Mouse (Mus musculus) urinary bladder, adult 2 months (tissue): ENCODE results near the gene Tmem98. TPM values are rescaled to one million over a fixed set of nuclear protein-coding genes. Genes with fewer than 3 reads are reported as not detected.
A peak's percentile ranks its signal among the peaks of the same experiment; 100 is the strongest.

ENCODE experiments used
- DNase-seq: peaks from one replicate; pipeline ENCODE4 v3.0.0; 2022; ENCODE audit warnings: low spot score
- polyA plus RNA-seq: library from polyadenylated mRNA; depleted of rRNA; stranded (reverse); fragments of >200 nt; gene quantifications from 2 replicates; pipeline ENCODE4 v1.2.3, GENCODE M21; 2012; rRNA removed

The Tmem98 gene
- polyA plus RNA-seq: 66.0 and 70.3 TPM in 2 replicates

DNA sequence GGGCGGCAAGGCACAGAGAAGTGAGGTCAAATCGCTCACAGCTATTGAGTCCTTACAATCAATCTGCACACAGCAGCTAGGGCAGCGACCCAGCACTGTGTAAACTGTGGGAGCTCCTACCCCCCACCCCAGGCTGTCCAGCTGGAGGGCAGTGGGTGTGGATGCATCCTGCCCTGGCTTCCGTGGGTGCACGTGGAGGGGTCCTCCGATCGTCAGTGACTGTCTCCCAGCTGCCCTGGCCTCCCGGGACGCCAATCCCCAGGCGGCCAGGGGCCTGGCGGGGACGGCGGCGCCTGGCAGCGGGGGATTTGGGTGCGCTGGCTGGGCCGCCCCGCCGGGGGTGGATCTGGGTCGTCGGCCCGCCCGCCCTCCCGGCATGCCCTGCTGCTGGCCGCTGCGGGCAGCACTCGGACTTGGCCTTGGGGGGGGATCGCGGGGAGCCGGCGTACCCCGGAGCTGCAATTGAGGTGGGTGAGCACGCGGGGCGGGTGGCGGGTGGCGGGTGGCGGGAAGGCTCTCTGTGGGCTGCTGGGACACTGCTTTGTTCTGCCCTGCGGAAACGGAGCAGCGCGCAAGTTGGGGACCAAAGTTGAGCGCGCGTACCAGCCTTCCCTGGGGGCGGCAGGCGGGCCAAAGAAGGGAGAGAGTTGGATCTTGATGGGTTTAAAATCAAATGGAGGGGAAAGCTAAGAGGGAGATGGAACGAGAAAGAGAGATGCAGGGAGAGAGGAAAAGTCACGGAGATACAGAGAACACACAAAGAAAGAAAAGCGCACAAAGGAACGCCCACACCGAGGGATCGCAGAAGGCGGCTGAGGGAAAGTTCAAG lies at the start of gene Tmem98:
Tmem98 (plus strand) TSS at position 183 of the 829 bp plus-strand sequence.
- DNase-seq: peak; percentile 51

DNA sequence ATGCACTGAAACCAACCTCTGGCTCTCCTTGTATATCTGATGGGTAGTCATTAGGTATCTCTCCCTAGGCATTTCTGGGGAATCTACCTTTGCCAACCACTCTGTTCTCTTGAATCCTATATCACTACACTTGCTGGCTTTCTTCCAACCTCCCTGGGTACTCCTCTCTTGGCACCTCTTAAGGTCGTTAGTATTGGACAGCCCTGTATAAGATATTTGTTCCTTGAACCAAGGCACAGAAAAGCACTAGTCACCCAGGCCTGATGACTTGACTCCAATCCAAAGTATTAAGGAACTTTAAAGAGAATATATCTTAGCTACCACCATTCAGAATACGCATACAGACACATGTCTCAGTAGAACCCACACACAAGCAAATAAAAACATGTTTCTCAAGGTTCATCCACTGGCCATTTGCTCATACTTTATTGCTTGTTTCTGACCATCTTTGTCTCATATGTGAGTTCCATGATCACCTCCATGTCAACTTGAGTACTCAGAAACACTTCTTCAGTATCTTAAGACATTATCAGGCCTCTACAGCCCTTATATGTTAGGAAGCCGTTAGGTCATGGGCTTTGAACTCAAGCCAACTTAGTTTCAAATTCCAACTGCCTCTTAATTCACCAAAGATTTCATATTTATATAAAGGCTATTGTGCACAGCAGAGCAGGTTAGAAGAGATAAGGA lies 48.5 kb upstream of the Tmem98 start:
- no peak for DNase-seq

DNA sequence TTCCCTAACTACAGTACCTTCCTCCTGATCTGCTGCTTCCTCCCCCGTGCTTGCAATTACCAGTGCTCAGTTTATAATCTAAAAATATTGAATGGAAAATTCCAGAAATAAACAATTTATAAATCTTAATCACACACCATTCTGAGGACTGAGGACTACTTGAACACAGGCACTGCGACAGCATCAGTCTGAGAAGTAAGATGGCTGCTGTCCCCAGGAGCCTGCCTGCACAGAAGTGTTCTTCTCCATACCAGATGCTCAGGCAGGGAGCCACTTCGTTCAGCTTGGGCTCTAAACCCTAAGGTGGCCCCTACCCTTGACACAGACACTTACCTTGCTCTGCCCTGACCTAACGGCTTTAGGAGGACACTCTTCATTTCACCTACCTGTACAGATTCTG lies 47.9 kb upstream of the Tmem98 start:
- DNase-seq: no peak

DNA sequence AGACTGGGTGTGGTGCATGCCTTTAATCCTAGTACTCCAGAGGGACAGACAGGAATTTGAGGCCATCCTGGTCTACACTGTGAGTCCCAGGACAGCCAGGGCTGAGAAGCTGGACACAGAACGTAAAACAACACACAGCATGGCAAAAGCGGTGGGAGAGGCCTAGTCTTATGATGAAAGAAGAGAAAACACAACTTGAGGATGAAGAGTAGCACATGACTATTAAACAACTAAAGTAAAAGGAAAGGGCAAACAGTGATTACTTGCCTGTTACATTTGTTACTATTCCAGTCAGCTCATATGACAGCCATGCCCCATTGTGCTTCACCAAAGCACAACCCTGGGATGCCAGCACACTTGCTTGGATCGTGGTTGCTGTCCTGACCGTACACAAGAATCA lies 43.9 kb upstream of the Tmem98 start:
- no peak for DNase-seq

DNA sequence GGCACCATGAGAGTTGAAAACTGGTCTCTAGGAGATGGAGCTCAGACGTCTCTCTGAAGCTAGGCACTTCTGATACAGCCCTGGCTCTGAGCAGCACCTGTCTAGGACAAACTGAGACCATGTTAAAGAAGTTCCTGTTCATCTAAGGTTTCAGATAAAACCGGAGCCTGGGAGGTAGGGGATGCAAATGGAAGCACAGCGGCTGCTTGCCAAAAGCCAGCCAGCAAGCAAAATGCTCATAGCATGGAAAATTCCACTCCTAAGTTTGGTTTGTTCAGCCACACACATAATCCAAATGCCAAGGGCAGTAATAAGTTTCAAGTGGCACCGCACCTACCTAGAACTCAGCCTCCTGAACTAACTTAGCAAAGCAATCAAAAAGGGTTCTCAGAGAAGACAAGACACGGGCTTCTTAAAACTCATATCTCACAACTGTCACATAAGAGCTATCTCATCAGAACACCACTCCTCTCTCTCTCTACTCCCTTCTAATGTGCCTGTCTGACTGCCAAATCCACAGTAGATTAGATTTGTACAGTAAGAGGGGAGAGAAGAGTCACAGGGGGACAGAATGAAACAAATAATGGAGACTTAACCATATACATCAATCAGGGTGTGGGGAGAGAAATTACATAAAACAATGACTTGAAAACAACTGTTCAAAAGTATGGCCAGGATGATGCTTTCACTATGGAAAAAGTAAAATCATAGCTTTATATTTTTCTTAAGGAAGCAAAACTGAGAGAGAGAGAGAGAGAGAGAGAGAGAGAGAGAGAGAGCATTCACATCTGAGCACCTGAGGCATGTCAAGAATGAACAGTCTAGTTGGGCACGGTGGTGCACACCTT lies 43.3 kb upstream of the Tmem98 start:
- DNase-seq: no peak

DNA sequence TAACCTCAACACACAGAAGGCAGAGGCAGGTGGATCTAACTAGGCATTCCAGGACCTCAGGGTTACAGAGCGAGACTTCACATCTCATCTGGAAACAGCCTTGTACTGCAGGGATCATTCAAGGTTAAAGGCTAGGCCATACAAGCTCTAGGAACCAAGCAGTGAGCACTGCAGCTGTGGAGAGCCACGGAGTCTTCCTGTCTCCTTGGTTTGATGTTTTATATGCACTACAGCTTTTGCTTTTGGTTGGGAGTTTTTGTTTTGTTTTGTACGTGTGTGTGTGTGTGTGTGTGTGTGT lies 42.7 kb upstream of the Tmem98 start:
- no peak for DNase-seq

DNA sequence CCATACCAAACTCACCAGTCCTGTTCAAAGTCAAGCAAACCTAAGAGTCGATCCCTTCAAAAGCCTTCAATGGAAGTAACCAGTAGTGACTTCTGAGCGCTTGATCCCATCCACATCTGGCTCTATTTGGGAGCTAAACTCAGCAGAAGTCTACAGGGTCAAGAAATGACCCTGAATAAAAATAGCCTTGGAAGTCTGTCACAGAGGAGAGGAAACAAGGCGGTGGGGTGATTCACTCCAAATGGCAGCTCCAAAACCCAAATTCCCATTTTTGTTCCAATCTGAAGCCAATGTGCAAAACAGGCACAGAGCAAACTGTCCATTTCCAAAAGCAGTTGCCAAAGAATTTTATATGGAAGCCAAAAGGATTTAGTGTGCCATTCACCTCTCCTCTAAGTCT lies 38.8 kb upstream of the Tmem98 start:
- DNase-seq: no peak

DNA sequence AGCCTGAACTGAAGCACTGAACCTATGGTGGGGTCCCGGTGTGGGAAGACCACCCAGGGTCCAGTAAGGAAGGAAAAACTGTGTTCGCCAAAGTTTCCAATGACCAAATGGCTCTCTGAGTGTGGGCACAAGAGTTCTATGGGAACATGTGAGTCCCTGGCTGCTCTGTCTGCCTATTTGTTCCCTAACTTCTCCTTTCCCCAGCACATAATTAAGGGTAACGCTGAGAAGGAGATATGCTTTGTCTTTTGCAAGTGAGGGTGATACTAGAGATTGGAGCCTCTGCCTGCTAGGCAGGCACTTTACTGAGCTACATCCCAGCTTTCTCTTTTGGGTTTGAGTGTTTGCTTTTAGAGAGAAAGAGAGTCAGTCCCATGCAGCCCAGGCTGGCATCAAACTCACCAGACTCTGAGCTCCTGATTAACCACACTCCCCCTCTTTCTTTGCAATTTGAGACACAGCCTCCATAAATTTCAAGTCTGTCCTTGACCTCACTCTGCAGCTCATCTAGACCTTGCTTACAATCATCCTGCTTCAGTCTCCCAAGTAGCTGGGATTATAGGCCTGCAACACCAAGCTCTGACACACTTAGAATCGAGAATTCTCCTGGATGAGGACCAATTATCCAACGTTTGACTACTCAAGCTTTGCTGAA lies 38.3 kb upstream of the Tmem98 start:
- no peak for DNase-seq

DNA sequence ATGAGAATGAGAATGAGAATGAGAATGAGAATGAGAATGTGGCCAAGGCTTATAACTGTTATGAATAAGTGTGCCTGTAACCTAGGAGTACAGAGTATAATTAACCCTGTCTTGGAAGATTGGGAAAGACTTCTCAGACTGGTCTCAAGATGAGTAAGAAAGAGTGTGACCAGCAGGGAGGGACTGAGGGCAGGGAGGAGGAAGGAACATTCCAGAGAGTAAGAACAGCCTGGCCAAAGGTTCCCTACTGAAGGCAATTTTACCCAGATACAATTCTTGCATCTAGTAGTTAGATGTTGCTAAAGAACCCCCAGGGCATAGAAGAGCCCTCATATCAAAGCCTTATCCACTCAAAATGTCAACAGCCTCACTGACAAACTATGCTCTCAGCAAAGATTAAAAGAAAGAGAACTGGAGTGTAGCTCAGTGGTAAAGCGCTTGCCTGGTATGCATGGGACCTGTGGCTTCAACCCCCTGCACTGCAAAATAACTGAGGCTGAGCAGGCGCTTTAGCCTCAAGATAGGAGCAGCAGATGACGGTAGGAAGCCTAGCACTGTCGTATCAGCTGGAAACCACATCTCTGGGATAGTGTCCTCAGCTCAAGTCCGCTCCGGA lies 37.3 kb upstream of the Tmem98 start:
- DNase-seq: no peak

DNA sequence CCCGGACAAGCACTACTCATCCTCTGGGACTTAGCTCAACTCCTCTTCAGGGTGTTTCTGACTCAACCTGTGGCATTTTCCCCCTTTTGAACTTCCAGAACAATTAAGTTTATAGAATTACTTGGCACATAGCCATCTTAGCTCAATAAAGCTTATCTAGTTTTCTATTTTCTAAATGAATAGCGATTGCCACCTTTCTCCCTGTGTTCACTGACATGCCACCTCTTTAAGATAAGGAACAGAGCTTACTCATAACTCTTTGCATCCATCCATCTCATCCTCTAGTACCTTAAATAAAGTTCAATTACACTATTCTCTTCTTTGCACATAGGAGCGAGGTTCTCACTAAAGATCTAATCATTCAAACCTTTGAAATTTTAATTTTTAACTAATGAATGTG lies 34.4 kb upstream of the Tmem98 start:
- no peak for DNase-seq

DNA sequence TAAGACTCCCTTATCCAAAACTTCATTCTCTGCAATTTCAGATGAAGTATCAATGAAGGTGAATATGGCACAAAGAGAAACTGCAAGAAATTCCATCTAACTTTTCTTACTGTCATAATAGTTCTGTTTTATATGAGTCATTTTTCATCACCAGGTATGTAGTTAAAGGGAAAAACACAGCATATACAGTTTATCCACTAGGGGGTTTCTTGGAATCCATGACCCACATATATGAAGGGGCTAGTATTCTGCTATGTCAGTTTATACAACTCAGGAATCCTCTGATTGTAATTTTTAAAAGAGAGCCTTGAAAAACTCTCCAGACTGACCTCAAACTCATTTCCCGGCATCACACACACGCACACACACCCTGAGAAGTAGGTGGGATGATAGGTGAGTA lies 32.3 kb upstream of the Tmem98 start:
- DNase-seq: no peak

DNA sequence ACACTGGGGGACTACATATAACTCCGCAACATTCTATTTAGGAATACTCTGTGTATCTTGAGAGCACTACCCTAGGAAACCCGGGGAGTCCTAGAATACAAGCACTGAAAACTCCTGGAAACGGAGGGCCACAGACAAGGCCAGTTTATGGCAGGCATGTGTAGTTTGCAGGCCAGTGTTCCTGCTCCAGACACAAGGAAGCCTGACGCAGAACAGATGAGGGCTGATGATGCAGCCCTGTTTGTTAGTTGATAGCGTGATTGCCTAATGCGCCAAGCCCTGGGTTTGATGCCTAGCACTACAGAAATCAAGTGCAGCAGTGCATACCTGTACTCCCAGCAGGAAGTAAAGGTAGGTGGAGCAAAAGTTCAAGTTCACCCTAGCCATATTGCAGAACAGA lies 31.8 kb upstream of the Tmem98 start:
- DNase-seq: no peak

DNA sequence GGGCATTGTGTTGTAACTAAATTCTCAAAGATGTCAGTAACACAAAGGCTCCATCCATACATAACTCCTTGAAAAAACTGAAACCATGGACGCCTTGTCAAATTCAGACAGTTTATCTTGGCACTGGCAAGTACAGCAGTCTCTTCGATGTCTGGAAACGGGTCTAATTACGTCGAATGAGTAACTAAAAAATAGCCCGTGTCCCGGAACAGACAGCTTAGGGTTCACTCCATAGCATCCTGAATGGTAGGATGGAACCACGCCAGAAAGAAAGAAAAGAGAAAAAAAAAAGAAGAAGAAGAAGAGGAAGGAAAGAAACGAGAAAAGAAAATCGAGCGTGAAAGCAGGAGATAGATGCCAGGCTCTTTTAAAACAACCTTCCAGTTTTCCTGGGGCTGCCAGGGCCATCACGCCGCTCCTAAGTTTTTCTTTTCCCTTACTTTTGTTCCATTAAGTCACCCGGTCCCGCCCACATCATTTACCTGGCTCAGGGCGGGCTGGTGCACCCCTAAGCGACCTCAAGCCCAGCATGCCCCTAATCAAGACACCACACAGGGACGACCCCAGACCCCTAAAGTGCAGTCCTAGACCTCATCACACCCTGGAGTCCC lies 31.0 kb upstream of the Tmem98 start:
- no peak for DNase-seq

DNA sequence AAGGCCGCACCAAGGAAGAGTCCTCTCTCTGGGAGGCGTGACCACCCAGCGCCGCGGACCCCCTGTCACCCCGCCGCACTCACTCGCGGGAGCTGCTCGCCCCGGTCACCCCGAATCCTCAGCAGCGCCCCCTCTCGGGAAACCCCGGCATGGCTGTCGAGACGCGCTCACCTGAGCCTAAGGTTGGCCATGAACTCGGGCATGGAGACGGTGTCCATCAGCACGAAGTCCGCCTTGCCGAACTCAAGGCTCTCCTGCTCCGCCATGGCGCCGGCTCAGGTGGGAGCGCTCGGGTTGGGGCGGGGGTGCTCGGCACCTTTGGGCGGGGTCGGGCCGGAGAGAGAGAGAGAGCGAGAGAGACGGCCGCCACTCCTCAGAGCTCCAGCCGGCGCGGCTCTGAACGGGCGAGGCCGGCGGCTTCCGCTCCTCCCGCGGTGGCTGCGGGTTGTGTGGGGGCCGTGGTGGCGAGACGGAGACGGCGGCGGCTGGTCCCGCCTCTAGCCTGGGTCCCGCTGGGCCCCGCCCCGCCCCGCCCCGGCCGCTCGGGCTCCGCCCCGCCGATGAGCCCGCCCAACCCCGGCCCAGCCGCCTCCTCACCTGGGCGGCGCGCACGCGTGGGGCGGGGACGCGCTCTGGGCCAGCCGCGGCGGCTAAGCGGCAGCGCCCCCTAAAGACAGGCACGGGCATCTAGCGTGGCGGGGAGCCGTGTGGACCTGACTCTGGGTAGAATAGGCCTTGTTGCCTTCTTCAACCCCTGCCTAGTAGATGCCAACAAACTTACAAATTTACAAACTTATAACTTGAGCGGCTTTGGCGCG lies 30.2 kb upstream of the Tmem98 start, which contains the start of gene Myo1d:
Myo1d (minus strand) TSS at position 499 of the 818 bp plus-strand sequence.
- peak; percentile 90 for DNase-seq

DNA sequence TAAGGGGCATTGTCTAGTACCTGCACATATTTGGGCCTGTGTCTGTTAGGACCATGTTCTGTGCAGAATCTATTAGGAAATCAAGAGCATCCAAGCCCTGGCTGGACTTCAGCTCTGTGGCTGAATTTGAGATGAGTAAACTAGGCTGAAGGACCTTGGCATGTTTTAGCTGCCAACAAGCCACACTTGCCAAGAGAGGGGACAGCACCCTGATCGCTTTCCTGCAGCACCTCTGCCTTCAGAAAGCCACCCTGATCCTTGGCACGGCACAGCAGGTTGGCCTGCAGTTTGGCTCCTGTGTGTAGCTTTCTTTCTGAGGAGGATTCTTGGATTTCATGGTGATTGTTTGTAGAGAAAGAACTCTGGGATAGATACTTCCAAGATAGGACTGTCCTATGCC lies 28.4 kb upstream of the Tmem98 start:
- no peak for DNase-seq

DNA sequence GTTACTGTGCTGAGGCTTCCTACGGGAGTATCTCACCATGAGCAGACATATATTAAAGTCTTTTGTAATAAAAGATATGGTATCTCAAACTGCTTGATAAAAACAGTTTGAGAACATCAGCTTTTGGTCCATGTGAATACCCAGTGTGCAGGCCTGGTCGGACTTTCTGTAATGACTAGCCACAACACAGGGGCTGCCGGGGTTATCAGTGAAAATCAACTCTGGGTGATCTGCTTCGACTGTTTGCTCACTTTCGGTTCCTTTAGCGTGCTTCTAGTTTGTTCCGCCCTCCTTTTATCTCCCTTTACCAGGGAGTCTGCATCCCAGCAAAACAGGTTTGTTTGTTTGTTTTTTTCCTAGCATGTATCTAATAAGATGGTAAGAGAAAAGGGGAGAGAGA lies 26.5 kb upstream of the Tmem98 start:
- DNase-seq: no peak

DNA sequence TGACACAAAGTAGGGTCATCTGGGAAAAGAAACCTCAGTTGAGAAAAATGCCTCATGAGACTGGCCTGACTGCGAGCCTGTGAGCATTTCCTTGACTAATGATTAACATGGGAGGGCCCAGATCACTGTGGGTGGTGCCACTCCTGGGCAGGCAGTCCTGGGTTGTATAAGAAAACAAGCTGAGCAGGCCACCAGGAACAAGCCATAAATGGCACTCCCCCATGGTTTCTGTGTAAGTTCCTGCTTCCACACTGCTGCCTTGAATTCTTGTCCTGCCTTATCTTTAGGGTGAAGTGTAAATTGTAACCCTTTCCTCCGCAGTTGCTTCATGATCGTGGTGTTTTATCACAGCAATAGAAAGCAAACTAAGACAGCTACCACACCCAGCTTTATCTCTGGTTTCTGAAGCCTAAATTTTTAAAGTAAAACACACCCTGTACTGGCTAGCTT lies 25.7 kb upstream of the Tmem98 start:
- DNase-seq: no peak

DNA sequence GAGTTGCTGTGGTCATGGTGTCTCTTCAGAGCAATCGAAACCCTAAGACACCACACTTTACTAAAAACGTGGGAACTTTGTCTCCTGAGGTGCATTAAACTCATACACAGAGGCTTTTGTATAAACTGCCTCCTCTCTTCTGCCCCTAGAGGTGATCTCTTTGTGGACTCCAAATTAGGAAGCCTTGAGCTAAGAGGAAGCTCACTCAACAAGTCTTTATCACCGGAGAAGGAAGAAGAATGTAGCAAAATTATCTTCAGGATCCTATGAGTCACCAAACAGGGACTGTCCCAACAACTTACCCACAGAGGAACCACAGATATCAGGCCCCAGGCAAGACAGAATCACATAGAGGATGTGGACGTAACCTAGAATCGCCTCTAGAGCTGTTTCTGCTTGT lies 24.3 kb upstream of the Tmem98 start:
- DNase-seq: no peak

DNA sequence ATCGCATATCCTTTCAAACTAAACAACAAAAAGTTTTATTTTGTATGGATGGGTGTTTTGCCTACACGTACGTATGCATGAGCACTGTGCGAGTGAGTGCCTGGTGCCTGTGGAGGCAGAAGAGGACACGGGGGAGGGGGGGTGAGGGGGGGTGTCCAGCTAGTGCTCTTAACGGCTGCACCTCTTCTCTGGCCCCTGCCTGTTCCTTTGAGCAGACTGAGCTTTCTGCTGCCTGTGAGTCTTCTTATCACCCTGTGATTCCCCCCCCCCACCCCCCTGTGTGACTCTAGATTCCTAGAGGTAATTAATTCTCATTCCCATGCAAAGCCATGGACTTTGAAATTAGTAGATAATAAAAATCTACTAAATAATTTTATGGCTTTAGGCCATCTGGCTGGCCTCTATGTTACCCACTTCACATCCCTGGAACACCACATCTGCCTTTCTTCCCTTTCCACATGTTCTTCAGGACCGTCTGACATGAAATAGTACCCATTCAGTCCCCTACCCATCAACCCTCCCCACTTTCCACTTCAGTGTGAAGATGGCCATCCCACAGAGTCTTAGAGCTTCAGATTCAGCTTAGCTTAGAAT lies 20.2 kb upstream of the Tmem98 start:
- DNase-seq: no peak

DNA sequence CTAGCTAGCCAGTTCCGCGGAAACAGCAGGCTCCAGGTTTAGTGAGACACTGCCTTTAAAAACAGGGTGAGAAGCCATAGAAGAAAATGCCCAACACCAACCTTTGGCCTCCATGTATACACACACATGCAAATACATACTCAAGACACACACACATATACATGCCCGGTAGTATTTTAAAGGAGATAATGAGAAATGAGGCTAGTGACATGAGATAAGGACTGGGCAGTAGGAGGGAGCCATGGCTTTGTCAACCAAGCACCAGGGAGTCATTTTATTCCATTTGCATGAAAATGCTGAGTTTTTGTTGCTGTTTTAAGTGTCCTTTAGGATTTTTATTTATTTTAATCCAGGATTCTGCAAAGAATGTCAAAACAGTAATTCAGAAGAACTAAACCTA lies 19.6 kb upstream of the Tmem98 start:
- DNase-seq: no peak
